Mouse (Mus musculus): ENCODE measurements at regions not wholly inside any gene's neighbourhood (a gene's known extent, or its start where the extent isn't known, plus 50 kb on each side); places are given as distances from the start of the nearest gene placed in this dataset.

DNA sequence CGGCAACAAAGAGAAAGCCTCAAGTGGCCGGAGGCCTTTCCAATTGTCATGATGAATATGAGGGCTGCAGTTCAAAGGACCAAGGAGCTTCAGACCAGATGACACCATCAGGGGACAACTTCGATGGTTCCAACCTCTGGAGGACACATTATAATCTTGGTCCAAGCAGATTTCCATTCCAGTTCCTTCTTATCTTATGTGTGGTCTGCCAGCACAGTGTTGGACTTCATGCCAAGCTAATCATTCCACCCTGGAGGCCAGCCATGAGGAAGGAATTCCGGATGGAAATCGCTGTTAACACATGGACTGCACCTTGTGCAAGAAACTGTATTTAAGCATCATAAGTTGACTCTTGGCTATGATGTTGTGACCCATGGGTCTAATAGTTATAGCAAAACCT lies 334.5 kb upstream of the Gm21798 start:
- 93% methylated on average over 5 of the region's 5 CpGs for whole genome bisulfite sequencing

DNA sequence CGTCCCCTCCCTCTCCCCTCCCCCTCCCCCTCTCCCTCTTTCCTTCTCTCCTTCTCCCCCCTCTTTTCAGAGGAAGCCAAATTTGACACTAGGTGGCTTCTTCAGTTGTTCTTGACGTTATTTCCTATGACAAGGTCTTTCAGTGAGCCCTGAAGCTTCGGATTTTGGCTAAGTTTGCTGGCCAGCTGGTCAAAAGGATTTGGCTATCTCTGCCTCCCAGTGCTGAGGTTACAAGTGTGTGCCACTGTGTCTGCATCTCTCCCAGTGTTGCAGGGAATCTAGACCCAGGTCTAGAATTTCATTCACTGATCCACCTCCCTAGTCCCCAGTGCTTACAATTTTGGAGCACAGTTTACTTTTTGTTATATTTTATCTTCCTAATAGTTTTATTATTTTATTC lies 329.7 kb upstream of the Gm21798 start:
- no peaks in the 10 kb centered on the region for H3K27me3 ChIP-seq
- H3K4me2 ChIP-seq, result no peak overlapping the region
- H3K9ac ChIP-seq, result no peak overlapping the region
- H3K4me1 ChIP-seq, result no peaks in the 10 kb centered on the region
- no peak for ATAC-seq
- H3K9me3 ChIP-seq (replicated peaks), result no peaks in the 10 kb centered on the region
- H3K4me3 ChIP-seq, result no peak overlapping the region
- no peaks in the 10 kb centered on the region for H3K36me3 ChIP-seq (ENCODE audit: poor library complexity, severe bottlenecking)
- H3K27ac ChIP-seq, result no peak overlapping the region
- 19% methylated on average over 2 of the region's 3 CpGs for WGBS

More for the DNA sequence above, 334.5 kb upstream of the Gm21798 start:
- Histone ChIP-seq H3K27me3 (no peaks in the 10 kb centered on the region), H3K27ac (no peak overlapping the region), H3K9me3 (replicated peaks) (no peaks in the 10 kb centered on the region), H3K4me3 (no peak overlapping the region), H3K36me3 (ENCODE audit: poor library complexity, severe bottlenecking) (no peaks in the 10 kb centered on the region), H3K4me2 (no peak overlapping the region), H3K9ac (no peak overlapping the region), H3K4me1 (peaks cover 11% of the 10 kb centered on the region)
- no peak for ATAC-seq

DNA sequence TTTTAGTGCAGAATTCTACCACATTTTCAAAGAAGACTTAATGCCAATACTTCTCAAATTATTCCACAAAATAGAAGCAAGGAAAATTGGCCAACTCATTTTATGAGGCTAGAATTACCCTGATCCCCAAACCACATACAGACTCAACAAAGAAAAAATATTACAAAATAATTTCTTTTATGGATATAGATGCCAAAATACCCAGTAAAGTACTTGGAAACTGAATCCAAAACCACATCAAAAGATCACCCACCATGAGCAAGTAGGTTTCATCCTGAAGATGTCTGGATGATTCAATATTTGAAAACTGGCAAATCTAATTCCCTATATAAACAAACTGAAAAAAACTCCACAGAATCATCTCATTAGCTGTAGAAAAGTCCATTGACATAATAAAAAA lies 316.7 kb upstream of the Gm21798 start:
- H3K4me3 ChIP-seq, result no peak overlapping the region
- no peaks in the 10 kb centered on the region for H3K27me3 ChIP-seq
- no peak overlapping the region for H3K27ac ChIP-seq
- H3K9me3 ChIP-seq (replicated peaks), result no peaks in the 10 kb centered on the region
- no peaks in the 10 kb centered on the region for H3K36me3 ChIP-seq (ENCODE audit: poor library complexity, severe bottlenecking)
- no peak overlapping the region for H3K9ac ChIP-seq
- H3K4me1 ChIP-seq, result no peaks in the 10 kb centered on the region
- H3K4me2 ChIP-seq, result no peak overlapping the region
- no peak for ATAC-seq

DNA sequence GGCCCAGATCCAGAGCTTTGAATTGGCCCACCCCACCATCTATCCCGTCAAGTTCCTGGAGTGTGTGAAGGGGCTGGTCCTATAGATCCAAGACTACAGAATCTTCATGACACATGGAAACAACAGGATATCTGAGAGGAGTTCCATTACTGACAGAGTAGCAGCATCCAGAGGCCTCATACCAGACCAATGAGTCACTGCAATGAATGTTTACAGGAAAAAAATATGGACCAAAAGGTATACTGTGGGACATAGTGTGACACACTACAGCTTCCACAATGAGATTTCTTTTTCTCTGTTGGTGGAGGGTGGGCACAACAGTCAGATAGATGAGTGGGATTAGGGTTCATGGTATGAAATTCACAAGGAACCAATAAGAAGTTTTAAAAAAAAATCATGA lies 316.0 kb upstream of the Gm21798 start:
- H3K4me2 ChIP-seq, result no peak overlapping the region
- H3K4me1 ChIP-seq, result no peaks in the 10 kb centered on the region
- no peak overlapping the region for H3K4me3 ChIP-seq
- H3K9ac ChIP-seq, result no peak overlapping the region
- no peak for ATAC-seq
- H3K27me3 ChIP-seq, result no peaks in the 10 kb centered on the region
- no peaks in the 10 kb centered on the region for H3K9me3 ChIP-seq (replicated peaks)
- H3K27ac ChIP-seq, result no peak overlapping the region
- WGBS, result 97% methylated on average over 1 of the region's 1 CpGs
- no peaks in the 10 kb centered on the region for H3K36me3 ChIP-seq (ENCODE audit: poor library complexity, severe bottlenecking)

DNA sequence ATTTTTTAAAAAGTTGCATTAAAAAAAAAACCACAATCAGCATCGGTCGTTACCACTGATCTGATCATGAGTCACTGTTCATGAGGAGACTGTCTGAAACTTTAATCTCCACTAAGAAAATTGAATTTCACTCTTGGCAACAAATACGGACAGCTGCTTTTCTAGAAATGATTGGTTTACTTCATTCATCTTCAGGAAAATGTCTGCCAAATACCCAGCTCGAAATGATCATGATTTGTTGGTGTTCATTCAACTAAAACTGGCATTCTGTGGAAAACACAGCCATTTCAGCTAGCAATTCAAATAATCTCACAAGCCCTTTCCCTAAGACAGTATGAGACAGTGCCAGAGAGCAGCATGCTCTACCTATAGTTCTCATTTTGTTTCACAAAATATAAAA lies 312.7 kb upstream of the Gm21798 start:
- WGBS, result 86% methylated on average over 4 of the region's 4 CpGs
- ATAC-seq, result no peak

DNA sequence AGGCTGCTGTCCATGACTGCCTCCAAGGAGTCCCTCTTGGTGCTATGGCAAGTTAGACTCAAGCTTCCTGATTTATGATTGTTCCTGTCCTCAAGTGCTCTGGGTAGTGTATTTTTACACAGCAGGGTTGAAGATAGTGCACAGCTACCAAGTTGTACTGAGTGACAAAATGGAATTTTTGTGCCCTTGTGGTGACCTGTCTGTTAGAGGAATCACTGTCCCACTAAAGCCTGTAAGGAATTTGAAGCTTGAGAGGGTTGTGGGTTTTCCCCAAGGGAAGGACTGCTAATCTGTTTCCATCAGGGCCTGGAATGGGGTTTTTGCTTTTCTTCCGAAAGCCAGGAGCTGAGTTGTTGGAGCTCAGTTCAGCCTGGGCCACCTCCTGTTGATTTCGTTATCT lies 306.8 kb upstream of the Gm21798 start:
- no peaks in the 10 kb centered on the region for H3K27me3 ChIP-seq
- WGBS, result 87% methylated on average over 2 of the region's 2 CpGs
- H3K36me3 ChIP-seq (ENCODE audit: poor library complexity, severe bottlenecking), result no peaks in the 10 kb centered on the region
- H3K4me1 ChIP-seq, result no peaks in the 10 kb centered on the region
- no peak overlapping the region for H3K4me3 ChIP-seq
- no peak for ATAC-seq
- no peak overlapping the region for H3K27ac ChIP-seq
- no peaks in the 10 kb centered on the region for H3K9me3 ChIP-seq (replicated peaks)
- H3K9ac ChIP-seq, result no peak overlapping the region
- no peak overlapping the region for H3K4me2 ChIP-seq

More for the DNA sequence above, 312.7 kb upstream of the Gm21798 start:
- Histone ChIP-seq H3K4me2 (no peak overlapping the region), H3K4me3 (no peak overlapping the region), H3K27ac (no peak overlapping the region), H3K27me3 (no peaks in the 10 kb centered on the region), H3K36me3 (ENCODE audit: poor library complexity, severe bottlenecking) (no peaks in the 10 kb centered on the region), H3K4me1 (no peaks in the 10 kb centered on the region), H3K9me3 (replicated peaks) (no peaks in the 10 kb centered on the region), H3K9ac (no peak overlapping the region)

DNA sequence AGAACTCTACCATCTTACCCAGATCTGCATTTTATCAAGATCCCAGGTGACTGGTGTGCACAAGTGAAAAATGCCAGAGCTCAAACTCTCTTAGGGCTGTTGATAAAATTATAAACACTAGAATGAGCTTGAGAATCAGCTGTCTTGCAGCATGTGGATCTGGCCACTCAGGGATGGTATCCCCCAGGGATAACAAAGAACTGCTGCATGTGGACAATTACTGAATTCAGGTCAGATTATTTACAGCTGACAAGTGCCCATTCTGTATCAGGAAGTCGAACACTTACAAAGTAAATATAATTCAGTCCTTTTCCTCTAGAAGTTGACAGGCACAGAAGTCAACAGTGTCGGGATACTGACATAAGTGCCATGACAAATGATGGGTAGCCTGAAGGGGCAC lies 306.3 kb upstream of the Gm21798 start:
- no peak overlapping the region for H3K4me3 ChIP-seq
- H3K27ac ChIP-seq, result no peak overlapping the region
- H3K4me2 ChIP-seq, result no peak overlapping the region
- no peaks in the 10 kb centered on the region for H3K27me3 ChIP-seq
- H3K9ac ChIP-seq, result no peak overlapping the region
- no peak for ATAC-seq
- WGBS, result 58% methylated on average over 2 of the region's 2 CpGs
- H3K4me1 ChIP-seq, result no peaks in the 10 kb centered on the region
- H3K36me3 ChIP-seq (ENCODE audit: poor library complexity, severe bottlenecking), result no peaks in the 10 kb centered on the region
- H3K9me3 ChIP-seq (replicated peaks), result no peaks in the 10 kb centered on the region

DNA sequence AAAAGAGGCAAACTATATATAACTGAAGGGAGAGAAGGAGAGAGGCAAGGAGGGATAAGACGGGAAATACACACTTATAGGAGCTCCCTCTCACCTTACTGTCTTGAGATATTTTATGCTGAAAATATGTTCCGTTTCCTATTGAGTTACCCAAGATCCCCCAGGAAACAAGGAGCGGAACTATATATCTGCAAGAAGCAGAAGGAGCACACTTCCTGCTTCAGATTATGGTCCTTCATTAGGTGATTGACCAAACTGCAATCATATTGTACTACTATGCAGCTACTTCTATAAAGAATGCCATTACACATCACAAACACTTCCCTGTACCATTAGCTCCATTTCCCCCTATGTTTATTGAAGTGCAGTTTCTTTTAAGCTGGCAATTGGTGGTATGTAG lies 304.9 kb upstream of the Gm21798 start:
- H3K4me2 ChIP-seq, result no peak overlapping the region
- no peaks in the 10 kb centered on the region for H3K36me3 ChIP-seq (ENCODE audit: poor library complexity, severe bottlenecking)
- H3K9me3 ChIP-seq (replicated peaks), result no peaks in the 10 kb centered on the region
- no peak overlapping the region for H3K27ac ChIP-seq
- H3K4me1 ChIP-seq, result no peaks in the 10 kb centered on the region
- no peak overlapping the region for H3K9ac ChIP-seq
- 92% methylated on average over 3 of the region's 3 CpGs for WGBS
- H3K4me3 ChIP-seq, result no peak overlapping the region
- no peaks in the 10 kb centered on the region for H3K27me3 ChIP-seq
- ATAC-seq, result no peak

DNA sequence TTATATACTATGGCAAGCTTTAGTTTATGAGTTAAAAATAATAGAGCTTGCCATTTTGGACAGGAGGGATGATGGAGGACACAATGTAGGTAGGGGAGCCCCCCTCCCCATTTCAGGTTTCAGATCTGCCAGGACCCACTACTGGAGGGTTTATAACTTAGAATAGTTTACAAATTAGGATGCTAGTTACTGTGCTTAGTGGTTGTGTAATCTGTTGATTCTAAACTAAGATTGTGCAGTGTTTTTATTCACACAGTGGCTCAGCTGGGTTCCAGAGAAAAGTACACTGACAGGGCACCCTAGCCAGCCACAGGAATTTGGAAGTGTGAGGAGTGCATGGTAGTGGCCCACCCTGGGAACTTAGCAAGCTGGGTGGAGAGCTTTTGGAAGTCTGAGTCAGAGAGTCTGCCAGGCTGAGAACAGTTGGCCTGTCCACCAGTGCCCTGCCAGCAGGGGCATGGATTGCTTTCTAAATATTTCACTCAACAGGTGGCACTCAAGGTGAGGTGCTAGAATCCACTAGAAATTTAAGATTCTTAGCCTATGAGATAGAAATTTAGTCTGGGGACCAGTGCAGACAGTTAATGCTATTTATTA lies 303.9 kb upstream of the Gm21798 start:
- Histone ChIP-seq H3K9ac (no peak overlapping the region), H3K4me2 (no peak overlapping the region), H3K9me3 (replicated peaks) (no peaks in the 10 kb centered on the region), H3K4me1 (no peaks in the 10 kb centered on the region), H3K36me3 (ENCODE audit: poor library complexity, severe bottlenecking) (no peaks in the 10 kb centered on the region), H3K27ac (no peak overlapping the region), H3K27me3 (no peaks in the 10 kb centered on the region), H3K4me3 (no peak overlapping the region)
- ATAC-seq, result no peak

DNA sequence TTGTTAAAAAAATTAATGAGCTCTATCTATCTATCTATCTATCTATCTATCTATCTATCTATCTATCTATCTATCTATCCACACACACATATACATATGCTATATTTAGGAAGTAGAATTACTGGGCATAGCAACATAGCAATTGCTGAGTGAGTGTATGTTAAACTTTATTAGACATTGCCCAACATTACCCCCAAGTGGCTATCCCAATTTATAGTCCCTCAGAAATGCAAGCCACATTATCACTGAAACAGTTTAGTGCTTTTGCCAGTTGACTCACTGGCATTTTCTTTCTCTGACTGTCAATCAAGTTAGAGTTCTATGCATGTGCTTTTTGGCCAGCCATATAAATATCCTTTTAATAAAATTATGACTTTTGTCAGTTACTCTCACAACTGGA lies 302.3 kb upstream of the Gm21798 start:
- ATAC-seq, result no peak
- no peak overlapping the region for H3K4me2 ChIP-seq
- H3K27ac ChIP-seq, result no peak overlapping the region
- no peaks in the 10 kb centered on the region for H3K36me3 ChIP-seq (ENCODE audit: poor library complexity, severe bottlenecking)
- peaks cover 10% of the 10 kb centered on the region; the same call in 1 of the 2 replicates for H3K4me1 ChIP-seq
- no peaks in the 10 kb centered on the region for H3K9me3 ChIP-seq (replicated peaks)
- H3K9ac ChIP-seq, result no peak overlapping the region
- H3K4me3 ChIP-seq, result no peak overlapping the region
- no peaks in the 10 kb centered on the region for H3K27me3 ChIP-seq

DNA sequence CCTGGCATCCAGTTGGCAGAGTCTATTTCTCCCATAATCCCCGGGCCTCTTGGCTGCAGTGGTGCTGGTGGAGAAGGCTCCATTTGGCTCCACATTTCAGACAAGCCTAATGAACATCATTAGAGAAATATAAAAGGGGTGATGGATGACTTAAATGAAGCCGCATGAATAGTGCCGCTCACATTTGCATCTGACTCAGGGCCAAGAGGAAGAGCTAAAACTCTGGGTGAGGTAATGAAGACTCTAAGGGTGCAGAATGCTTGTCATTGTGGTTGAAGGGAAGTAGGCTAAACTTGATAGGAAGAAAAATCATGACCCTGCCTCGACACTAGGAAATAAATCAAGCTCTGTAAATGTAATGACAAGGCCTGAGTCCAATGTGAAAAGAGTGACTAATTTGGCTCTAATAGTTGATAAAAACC lies 298.3 kb upstream of the Gm21798 start:
- Histone ChIP-seq H3K36me3 (ENCODE audit: poor library complexity, severe bottlenecking) (no peaks in the 10 kb centered on the region), H3K27me3 (no peaks in the 10 kb centered on the region), H3K9ac (no peak overlapping the region), H3K4me2 (no peak overlapping the region), H3K9me3 (replicated peaks) (no peaks in the 10 kb centered on the region), H3K27ac (no peak overlapping the region), H3K4me1 (peaks cover 10% of the 10 kb centered on the region; the same call in 1 of the 2 replicates), H3K4me3 (no peak overlapping the region)
- ATAC-seq, result peak; percentile 95
- 41% methylated on average over 4 of the region's 4 CpGs for WGBS

DNA sequence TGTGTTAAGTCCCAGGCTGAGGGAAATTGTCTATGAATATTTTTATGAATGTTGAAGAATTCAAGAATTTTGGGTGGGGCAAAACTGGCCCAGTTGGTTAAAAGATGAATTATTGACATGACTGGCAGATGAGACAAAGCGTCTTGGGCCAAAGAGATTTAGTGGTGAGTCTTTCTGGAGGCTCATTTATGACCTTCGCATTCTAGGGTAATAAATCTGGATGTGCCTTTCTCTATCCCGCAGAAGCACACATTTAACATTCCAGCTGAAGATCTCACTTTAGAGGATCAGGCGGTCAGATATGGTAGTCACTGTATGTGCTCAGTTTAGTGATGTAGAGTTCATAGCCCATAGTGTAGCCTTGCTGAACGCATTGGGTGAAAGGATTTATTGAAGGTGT lies 296.9 kb upstream of the Gm21798 start:
- Histone ChIP-seq H3K4me3 (no peak overlapping the region), H3K9ac (no peak overlapping the region), H3K4me2 (no peak overlapping the region), H3K4me1 (peaks cover 10% of the 10 kb centered on the region; the same call in 1 of the 2 replicates), H3K27me3 (no peaks in the 10 kb centered on the region), H3K9me3 (replicated peaks) (no peaks in the 10 kb centered on the region), H3K36me3 (ENCODE audit: poor library complexity, severe bottlenecking) (no peaks in the 10 kb centered on the region), H3K27ac (no peak overlapping the region)
- no peak for ATAC-seq
- WGBS, result 95% methylated on average over 5 of the region's 5 CpGs

DNA sequence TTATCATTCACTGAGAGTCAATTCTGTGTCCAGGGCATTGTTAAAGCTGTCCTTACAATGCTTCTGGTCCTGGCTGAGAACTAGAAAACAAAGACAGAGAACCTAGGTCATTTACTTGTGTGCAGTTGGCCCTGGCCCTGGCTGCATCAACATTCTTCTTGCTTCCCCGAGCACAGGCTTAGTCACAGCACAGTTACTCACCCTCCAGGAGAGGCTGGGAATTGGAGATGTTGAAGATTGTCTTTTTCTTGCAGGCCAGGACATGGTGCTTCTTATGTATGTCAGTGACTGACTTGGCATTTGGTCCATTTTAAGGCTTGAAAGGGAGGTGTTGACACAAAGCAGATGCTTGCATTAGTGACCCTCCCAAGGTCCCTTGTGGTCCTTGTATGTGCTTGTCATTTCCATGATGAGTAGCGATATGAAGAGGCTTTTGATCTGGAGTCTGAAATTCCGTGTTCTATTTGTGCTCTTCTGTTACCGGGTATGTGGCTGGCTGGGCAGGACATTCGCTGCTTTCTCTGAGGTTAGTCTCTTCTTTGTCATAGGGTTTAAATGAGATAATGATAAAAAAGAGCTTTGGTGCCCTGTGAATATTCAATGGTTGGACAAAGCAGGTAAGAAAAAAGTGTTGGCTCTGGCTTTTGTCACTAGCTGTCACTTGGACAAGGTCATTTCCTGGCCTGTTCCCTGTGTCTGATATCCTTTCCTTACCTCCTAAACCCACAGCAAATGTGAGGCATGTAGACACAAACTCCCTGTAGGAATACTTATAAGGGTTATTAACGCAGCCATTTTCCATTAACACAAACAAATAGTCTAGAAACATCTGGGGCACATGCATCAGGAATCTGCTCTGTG lies 285.0 kb upstream of the Gm21798 start:
- Histone ChIP-seq H3K27me3 (no peaks in the 10 kb centered on the region), H3K4me2 (no peak overlapping the region), H3K9me3 (replicated peaks) (no peaks in the 10 kb centered on the region), H3K4me1 (no peaks in the 10 kb centered on the region), H3K9ac (no peak overlapping the region), H3K36me3 (ENCODE audit: poor library complexity, severe bottlenecking) (no peaks in the 10 kb centered on the region), H3K27ac (no peak overlapping the region), H3K4me3 (no peak overlapping the region)
- ATAC-seq, result no peak
- WGBS, result 81% methylated on average over 6 of the region's 6 CpGs
